8 mouse cellular contexts compared by ENCODE assay signal in genomic region chr6:92214773-92215449, GRCm38 (mm10). TPM values are rescaled to one million over a fixed set of nuclear protein-coding genes. Genes with fewer than 3 reads are reported as not detected.
DNase-seq lines count a peak whose midpoint lies in the region; ATAC-seq and TF ChIP-seq lines count a peak whose summit lies in the region.

Gene Rbsn (minus strand): TSS chr6:92214925.

- peak within 1 kb of the TSS; percentile 89 for H3K4me2 ChIP-seq in lung, postnatal 0 days (replicated peaks; ENCODE audit: low read depth, low read length)

- H3K9ac ChIP-seq in lung, postnatal 0 days (replicated peaks; ENCODE audit: low read depth): peak within 1 kb of the TSS; percentile 75

- peaks cover 15% of the 10 kb centered on the region for H3K36me3 ChIP-seq in hindbrain, embryonic 10.5 days
- H3K36me3 ChIP-seq in lung, postnatal 0 days (ENCODE audit: insufficient read depth, low read length): no peaks in the 10 kb centered on the region

- H3K4me3 ChIP-seq in hindbrain, embryonic 10.5 days: peak within 1 kb of the TSS; percentile 97
- H3K4me3 ChIP-seq in lung, postnatal 0 days (ENCODE audit: low read depth, low read length): peak within 1 kb of the TSS; percentile 84

- H3K4me1 ChIP-seq in hindbrain, embryonic 10.5 days (replicated peaks): peaks cover 10% of the 10 kb centered on the region
- peaks cover 7% of the 10 kb centered on the region; the same call in 1 of the 2 replicates for H3K4me1 ChIP-seq in lung, postnatal 0 days (ENCODE audit: insufficient read depth, low read depth, low read length)

- H3K27ac ChIP-seq in hindbrain, embryonic 10.5 days: peak within 1 kb of the TSS; percentile 92
- peak within 1 kb of the TSS; percentile 67 for H3K27ac ChIP-seq in lung, postnatal 0 days (ENCODE audit: low read length)

- TF ChIP-seq CTCF in lung, postnatal 0 days (IDR thresholded peaks at IDR 0.05): peak; percentile 30; the same call in 1 of the 2 replicates

- no peaks in the 10 kb centered on the region for H3K9me3 ChIP-seq in hindbrain, embryonic 10.5 days
- no peaks in the 10 kb centered on the region for H3K9me3 ChIP-seq in lung, postnatal 0 days (ENCODE audit: low read length)

- no peaks in the 10 kb centered on the region for H3K27me3 ChIP-seq in hindbrain, embryonic 10.5 days (ENCODE audit: insufficient read depth, poor library complexity, severe bottlenecking)
- H3K27me3 ChIP-seq in lung, postnatal 0 days (replicated peaks; ENCODE audit: insufficient read depth, low read length): no peaks in the 10 kb centered on the region

- WGBS in hindbrain, embryonic 10.5 days: 10% methylated on average over 35 of the region's 35 CpGs
- WGBS in lung, postnatal 0 days: 12% methylated on average over 34 of the region's 35 CpGs

- ATAC-seq in frontal cortex, adult (ENCODE audit: low TSS enrichment): peak; percentile 98
- ATAC-seq in lung, postnatal 0 days: peak; percentile 98

- no peak for TF ChIP-seq EP300 in lung, postnatal 0 days (IDR thresholded peaks at IDR 0.05)

- DNase-seq in MN1 (ENCODE audit: low spot score): peak; percentile 96
- peak; percentile 90 for DNase-seq in cerebellum, adult 9-10 months
- peak; percentile 94 for DNase-seq in hindbrain, embryonic 10.5 days (ENCODE audit: low spot score)
- peak; percentile 92 for DNase-seq in layer of hippocampus, adult 9-11 months
- peak; percentile 97 for DNase-seq in lung, postnatal 0 days (ENCODE audit: low spot score)
- DNase-seq in ovary, postnatal 14 days (ENCODE audit: low spot score): peak; percentile 75
- peak; percentile 91 for DNase-seq in thymus, postnatal 25 days

RNA-seq across cellular contexts. Expression of gene Rbsn, which starts in this region (rescaled TPM):
- 23.8 and 27.9 TPM in 2 replicates for polyA plus RNA-seq in hindbrain, embryonic 10.5 days (2016; fragmentation: Nextera tagmentation; extraction: Ambion mirVana)
- polyA plus RNA-seq in lung, postnatal 0 days (2015; fragmentation: Nextera tagmentation; extraction: Ambion mirVana): 14.3 and 16.0 TPM in 2 replicates

Comparison
In these comparisons a context has a peak if more than half of its experiments do, and no peak if none do; other contexts are left out.
1. Peak in every context shown above with its lines: DNase-seq, ATAC-seq, H3K4me3 ChIP-seq and H3K27ac ChIP-seq.